Mouse (Mus musculus) monocyte, adult 2 months (primary cell): ENCODE data around the gene Pitpnm3.
A peak's percentile ranks its signal among the peaks of the same experiment; 100 is the strongest.

Experiments used
- DNase-seq, 2 experiments: peaks; one replicate each; pipeline ENCODE4 v3.0.0; 2022; ENCODE audit warnings: low spot score in 2 of 2, low read depth in 1 of 2

Pitpnm3 gene

GRCm38 (mm10) chr11:72095994-72096393 lies 39.6 kb downstream of the Pitpnm3 start:
- DNase-seq, result no peak

- no peak for DNase-seq
Observed at GRCm38 (mm10) chr11:72094442-72094841, 41.1 kb downstream of the Pitpnm3 start.

GRCm38 (mm10) chr11:72092390-72092789 lies 43.2 kb downstream of the Pitpnm3 start:
- DNase-seq, result no peak

- no peak for DNase-seq
Observed at GRCm38 (mm10) chr11:72086251-72087046, 49.1 kb downstream of the Pitpnm3 start.

GRCm38 (mm10) chr11:72084337-72084736 lies 51.2 kb downstream of the Pitpnm3 start:
- no peak for DNase-seq

GRCm38 (mm10) chr11:72082601-72083000 lies 53.0 kb downstream of the Pitpnm3 start:
- no peak for DNase-seq

- no peak for DNase-seq
Observed at GRCm38 (mm10) chr11:72080461-72080860, 55.1 kb downstream of the Pitpnm3 start.

GRCm38 (mm10) chr11:72078647-72079046 lies 56.9 kb downstream of the Pitpnm3 start:
- DNase-seq, result no peak

GRCm38 (mm10) chr11:72078056-72078455 lies 57.5 kb downstream of the Pitpnm3 start:
- no peak for DNase-seq

- no peak for DNase-seq
Observed at GRCm38 (mm10) chr11:72074230-72074629, 61.3 kb downstream of the Pitpnm3 start.

GRCm38 (mm10) chr11:72072331-72072905 lies 63.2 kb downstream of the Pitpnm3 start:
- no peak for DNase-seq

GRCm38 (mm10) chr11:72070733-72071132 lies 64.8 kb downstream of the Pitpnm3 start:
- no peak for DNase-seq

- DNase-seq, result no peak
Observed at GRCm38 (mm10) chr11:72068026-72068425, 67.6 kb downstream of the Pitpnm3 start.

GRCm38 (mm10) chr11:72067326-72067725 lies 68.3 kb downstream of the Pitpnm3 start:
- DNase-seq, result no peak

GRCm38 (mm10) chr11:72066330-72066729 lies 69.2 kb downstream of the Pitpnm3 start:
- no peak for DNase-seq

GRCm38 (mm10) chr11:72065103-72065502 lies 70.5 kb downstream of the Pitpnm3 start:
- no peak for DNase-seq

GRCm38 (mm10) chr11:72064414-72064813 lies 71.2 kb downstream of the Pitpnm3 start:
- no peak for DNase-seq

- no peak for DNase-seq
Observed at GRCm38 (mm10) chr11:72061093-72061620, 74.4 kb downstream of the Pitpnm3 start.

- DNase-seq, result no peak
Observed at GRCm38 (mm10) chr11:72060416-72060815, 75.2 kb downstream of the Pitpnm3 start.

GRCm38 (mm10) chr11:72057166-72057565 lies 78.4 kb downstream of the Pitpnm3 start:
- no peak for DNase-seq

- no peak for DNase-seq
Observed at GRCm38 (mm10) chr11:72055176-72055575, 80.4 kb downstream of the Pitpnm3 start.

GRCm38 (mm10) chr11:72052636-72053035 lies 82.9 kb downstream of the Pitpnm3 start:
- peak; percentile 24 to 42 for DNase-seq
